Mouse (Mus musculus) adrenal gland, adult (tissue): ENCODE data around the gene Hck.

ENCODE experiments used
- DNase-seq, 2 experiments: peaks; one replicate each; pipeline ENCODE4 v3.0.0; 2022 to 2023; ENCODE audit warnings: low spot score in 1 of 2; ENCODE audit not compliant: inconsistent age in 2 of 2

The Hck gene

DNA sequence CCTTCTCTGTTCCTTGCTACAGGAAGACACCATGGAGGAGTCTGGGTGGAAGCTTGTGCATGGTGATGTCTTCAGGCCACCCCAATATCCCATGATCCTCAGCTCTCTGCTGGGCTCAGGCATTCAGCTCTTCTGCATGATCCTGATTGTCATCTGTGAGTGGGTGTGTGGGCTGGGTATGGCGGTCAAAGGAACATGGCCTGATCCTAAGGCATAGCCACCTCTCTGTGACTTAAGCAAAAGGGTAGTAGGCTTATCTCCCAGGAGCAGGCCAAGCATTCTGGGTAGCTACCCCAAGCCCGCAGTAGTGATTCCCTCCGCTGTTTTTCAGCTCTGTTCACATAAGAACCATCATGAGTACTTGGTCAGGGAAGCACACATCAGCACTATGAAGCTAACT lies 86.0 kb downstream of the Hck start:
- DNase-seq: no peak

DNA sequence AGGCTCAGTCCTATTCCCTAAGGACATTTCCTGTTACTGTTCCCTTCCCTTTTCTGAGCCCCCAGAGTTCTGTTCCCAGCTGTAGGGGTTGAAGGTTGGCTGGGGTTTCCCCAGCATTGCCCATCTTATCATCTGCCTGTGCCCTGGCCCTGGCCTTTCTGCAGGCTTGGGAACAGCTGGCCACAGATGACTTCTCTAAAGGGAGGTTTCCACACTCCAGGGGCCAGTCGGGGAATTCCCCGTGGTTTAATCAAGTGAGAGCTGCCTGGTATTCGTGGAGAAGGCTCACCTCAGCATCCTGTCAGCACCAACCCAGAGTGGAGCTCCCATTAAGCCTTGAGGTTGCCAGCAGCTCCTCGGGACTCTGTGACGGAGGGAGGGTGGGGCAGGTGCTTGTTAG lies 90.2 kb downstream of the Hck start:
- peak; percentile 47 to 64 for DNase-seq

DNA sequence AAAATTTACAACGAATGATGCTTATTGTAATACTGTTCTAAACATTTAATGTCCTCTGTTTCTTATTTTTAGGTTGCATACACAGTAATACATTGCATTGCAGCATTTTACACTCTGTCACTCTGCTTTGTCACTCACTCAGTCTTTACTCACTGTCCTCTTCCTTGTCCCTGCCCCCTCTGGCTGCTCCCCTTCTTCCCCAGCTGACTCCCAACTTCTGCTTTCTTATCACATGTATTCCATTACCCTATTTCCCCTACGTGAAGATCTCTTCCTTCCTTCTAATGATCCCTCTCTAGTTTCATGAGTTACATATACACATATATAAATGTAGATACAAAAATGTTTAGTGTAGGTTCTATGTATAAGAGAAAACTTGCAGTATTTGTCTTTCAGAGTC lies 90.8 kb downstream of the Hck start:
- DNase-seq: no peak
